Mouse (Mus musculus) right cerebral cortex, postnatal 25 days (tissue): ENCODE results near the gene Pgpep1.

Experiments
- DNase-seq: peaks from one replicate; pipeline ENCODE4 v3.0.0; 2022

Gene Pgpep1

DNA sequence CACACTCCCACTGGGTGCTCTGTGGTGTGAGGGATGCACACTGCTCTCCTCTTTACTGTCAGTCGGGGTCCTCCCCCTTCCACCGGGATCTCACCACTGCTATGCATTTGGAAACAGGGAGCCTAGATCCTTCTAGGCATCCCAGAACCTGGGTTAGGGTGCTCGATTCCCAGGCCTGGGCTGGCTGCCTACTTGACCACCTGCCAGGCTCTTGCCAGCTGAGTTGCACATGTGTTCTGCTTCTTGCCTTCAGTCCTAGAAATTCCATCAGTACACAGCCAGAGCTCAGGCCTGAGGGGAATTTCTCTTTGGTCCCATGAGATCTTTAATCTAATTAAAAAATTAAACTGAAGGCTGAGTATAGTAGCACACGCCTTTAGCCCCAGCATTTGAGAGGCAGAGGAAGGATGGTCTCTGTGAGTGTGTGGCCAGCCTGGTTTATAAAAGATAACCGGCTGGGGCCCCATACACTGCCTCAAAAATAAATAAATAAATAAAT is 29.8 kb upstream of the Pgpep1 start:
- no peak for DNase-seq

DNA sequence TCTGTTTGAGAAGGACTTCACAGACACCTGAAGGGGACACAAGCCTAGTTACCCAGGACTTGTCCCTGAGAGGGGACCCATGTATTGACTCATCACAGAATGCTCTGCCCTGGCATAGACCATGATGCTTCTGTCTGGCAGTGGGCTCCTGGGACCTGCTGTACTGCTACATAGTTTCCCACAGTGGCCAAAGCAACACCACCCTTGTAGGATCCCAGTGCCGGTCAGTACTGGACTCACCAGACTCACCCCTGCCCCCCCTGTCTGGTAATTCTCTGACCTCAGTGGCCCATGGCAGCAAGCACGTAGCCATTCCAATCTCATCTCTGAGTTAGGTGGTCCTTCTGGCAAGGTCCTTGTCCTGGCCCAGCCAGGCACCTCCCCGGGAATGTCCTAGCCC is 27.9 kb upstream of the Pgpep1 start:
- no peak for DNase-seq

DNA sequence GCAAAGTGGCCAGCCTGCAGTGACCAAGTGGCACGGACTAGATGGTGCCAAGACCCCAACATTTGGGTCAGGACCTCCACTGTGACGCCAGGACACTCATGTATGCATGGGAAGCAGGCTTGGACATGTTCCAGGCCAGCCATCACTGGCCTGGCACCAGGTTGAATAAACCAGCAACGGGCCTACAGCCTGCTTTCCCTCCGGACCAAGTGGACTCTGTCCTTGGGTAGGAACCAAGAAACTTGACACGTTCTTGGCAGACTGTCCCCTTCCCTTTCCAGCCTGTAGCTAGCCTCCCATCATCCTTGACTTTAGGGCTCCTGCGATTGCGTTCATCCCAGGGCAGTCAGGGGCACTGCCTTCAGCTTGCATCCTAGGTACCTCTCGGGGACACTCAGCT is 27.4 kb upstream of the Pgpep1 start:
- DNase-seq, result no peak

DNA sequence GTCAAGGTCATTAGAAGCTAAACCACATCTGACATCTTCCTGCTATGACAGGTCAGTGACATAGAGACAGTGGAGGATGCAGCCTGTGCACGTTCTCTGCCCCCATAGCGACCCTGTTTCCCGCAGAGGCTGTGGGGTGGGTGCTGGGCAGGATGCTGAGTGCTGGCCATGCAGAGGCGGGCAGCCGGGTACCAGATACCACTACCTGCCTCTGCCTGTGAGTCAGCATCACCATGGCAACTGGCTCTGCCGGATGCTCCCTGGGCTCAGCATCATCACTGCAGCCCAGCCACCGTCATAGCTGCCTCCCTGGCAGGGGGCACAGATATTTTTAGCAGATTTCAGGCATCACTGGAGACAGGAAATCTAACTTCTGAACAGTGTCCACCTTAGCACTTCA is 24.1 kb upstream of the Pgpep1 start:
- DNase-seq, result peak; percentile 87

DNA sequence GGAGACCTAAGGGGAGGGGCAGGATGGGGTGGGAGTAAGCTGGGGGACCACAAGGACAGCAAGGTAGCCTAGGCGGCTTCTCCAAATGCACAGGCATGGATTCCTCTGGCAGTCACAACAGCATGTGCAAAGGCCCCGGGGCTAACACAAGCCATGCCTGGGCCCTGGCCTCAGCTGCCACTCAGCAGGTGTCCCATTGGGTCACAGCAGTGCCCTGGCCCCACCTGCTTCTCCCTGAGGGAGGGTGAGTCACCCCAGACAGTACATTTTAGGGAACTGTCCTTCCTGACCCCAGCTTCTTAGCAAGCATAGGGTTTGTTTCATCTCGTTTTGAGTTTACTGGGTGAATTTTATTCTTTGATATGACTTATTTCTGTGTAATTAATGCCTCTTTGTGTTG is 22.5 kb upstream of the Pgpep1 start:
- DNase-seq, result no peak

DNA sequence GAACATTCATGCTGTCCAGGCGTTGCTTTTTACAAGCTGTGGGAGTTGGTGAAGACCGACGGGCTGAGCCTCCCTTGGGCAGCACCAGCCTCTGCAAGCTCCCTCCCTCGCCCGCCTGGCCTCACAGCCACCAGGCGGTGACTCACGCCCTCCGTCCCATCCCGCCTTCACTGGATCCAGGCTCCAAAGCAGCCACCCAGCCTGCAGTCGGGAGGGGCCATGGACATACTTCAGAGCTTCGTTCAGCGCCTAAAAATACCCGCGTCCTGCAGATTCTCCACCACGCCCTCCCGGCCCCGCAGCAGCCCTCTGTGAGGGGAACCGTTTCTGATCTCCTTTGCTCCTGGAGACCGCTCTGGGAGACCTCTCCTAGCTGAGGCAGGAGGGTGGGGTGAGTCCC is 22.0 kb upstream of the Pgpep1 start:
- peak; percentile 77 for DNase-seq

DNA sequence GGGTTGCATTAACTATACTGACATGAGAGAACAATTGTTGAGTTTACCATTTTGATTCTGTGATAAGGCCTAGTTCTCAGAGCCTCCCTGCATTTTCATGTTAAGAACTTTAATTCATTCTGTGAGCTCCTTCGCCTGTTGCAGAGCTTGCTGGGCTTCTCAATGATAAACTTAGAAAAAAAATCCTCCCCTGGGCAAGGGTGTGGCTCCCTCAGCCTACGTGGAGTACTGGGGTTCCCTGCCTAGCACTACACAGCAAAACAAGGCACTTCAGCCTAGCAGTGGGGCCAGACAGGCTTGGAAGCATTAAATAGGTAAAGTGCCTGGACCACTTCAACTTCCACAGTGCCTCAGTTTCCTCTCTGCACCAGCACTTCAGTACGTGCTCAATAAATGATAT is 21.2 kb upstream of the Pgpep1 start:
- no peak for DNase-seq

DNA sequence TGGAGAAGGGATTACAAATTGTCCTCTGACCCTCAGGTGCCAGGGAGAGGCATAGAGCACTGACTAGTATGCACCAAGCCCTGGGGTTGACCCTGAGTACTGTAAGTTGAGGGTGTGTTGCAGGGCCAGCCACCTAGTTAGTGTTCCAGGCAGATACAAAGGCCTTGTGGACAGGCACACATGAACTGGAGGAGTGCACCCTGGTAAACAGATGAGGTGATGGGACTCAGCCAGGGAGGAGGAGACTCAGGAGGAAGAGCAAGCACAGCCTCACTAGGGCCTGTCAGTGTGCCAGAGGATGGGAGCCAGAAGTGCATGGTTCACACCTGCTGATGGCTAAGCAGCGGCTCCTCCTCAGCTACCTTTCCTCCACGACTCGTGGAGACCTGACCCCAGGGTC is 19.9 kb upstream of the Pgpep1 start:
- no peak for DNase-seq

DNA sequence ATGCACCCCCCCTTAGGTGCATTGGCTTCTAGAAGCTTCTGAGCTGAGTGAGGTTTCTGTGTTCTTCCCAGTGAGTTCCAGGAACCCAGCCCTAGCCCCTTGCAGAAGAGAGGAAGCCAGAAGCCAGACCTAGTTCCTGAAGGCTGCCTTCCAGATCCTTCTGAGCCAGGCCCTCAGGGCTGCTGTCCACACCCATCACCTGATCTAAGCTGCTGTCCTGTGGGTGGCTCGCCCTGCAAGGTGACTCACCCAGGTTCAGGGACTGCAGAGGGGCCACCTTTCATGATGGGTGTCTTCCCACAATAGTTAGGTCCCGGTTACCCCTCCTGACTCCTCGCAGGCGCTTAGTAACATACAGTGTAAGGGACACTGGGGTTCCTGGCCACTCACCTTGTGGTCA is 19.2 kb upstream of the Pgpep1 start:
- no peak for DNase-seq

DNA sequence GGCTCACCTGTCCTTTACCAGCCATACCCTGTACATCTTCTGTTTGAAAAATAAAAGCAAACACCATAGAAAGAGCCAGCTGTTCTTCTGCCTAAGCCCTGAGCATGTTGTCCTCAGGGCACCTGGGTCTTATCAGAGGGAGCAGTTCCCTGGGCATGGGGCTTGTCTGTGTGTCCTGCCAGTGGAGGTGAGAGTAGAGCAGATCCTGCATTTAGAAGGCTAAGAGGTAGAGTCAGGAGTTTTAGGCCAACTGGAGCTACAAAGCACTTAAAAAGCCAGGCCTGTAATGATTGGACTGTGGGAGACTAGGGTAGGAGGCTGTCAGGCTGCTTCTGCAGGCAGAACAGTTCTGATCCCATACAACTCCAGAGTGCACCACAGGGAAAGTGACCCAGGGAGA is 18.5 kb upstream of the Pgpep1 start:
- DNase-seq, result no peak

DNA sequence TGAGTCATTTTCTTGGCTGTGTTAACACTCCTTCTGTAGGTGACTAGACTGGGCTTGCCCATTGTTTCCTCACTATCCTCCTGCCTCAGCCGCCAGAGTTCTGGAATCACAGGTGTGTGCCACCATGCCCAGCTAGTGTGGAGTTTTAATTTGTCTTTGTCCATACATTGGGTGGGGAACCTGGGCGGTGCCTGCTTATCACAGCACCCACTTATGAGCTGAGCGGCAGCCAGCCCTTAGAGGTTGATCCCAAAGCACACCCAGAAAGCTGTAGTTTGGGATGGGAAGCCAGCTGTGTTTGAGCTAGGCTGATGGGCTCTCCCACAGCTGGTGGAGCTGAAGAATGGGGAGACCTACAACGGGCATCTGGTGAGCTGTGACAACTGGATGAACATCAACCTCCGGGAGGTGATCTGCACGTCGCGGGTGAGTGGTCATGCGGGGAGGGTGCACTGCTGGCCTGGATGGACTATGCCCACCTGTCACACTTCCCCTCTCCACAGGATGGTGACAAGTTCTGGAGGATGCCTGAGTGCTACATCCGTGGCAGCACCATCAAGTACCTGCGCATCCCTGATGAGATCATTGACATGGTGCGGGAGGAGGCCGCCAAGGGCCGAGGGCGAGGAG is 17.4 kb upstream of the Pgpep1 start:
- DNase-seq, result no peak

DNA sequence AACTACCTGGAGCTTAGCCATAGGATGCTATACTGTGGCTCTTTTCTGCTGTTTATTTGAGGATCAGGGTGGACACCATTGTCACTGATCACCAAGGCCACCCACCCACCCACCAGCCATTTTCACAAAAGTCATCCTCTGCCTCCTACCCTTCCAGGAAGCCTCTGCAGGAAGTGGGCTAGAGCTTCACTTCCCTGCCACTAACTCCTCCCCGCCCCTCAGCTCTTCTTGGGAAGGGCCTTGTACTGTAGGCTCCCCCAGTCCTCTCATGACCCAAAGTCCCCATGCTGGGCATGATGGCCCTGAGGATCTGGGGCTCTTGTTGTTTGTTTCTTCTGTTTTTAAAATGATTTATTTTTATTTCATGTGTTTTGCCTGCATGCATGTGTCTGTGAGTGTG is 15.1 kb upstream of the Pgpep1 start:
- no peak for DNase-seq

DNA sequence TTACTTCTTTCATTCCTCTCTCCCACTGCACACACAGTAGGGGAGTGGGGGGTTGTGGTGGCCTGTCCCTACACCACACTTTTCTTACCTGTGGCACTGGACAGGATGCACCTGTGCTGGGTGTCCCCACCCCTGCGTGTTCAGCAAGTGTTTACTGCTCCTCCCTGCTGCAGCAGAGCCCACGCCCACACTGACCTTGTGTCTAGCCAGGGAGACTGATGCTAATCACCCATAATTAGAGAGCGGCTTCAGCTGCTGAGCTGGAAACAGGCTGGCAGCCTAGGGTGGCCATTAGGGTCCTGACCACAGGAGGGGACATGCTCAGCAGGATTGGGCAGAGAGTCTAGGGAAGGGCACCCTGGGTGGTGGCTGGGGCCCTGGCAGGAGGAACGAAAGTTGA is 14.5 kb upstream of the Pgpep1 start:
- DNase-seq, result no peak

DNA sequence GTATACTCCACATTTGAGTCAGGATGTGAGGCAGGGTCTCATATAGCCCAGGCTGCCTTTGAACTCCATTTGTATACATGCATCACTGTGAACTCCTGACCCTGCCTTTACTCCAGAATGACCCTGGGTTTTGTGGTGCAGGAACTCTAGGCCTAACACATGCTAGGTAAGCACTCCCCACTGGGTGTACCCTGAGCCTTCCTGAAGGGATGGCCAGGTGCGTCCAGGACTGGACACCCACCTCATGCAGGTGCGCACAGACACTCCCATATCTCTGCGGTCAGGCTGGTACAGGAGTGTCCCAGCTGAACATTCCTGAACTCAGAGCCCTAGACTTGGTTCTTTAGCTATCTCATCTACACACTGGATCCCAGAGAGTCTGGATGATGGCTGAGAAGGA is 13.9 kb upstream of the Pgpep1 start:
- DNase-seq, result no peak

DNA sequence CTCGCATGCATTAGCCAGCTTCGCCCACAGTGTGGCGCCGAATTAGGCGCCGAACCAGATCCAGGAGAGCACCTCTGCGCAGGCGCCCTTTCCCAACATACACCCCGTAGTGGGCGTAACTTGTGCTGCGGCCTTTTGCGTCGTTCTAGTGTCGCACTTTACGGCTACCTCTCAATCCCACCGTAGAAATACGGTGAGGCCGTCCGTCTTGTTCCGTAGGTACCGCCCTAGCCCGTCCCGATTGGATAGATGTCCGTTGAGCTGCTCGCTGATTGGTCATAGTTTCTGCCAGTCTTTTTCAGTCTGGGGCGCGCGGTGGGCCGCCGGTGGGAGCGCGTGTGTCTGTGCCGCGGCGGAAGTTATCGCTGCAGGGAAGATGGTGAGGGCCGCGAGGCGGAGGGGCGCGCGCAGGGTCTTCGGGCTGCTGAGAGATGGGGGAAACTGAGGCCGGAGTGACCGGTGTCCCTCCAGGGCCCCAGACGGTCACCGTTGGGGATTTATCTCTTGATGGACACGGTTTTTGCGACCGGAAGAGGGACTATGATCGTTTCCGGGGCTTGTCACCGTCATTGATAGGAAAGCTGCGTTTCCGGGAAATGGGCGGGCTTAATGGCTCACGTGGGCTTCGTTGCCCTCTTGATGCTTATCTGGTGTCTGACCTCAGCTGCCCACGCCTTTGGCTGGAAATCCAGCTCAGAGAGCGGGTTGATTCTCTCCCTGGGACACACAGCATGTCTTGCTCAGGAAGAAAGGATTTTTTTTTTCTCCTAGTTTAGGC is 13.1 kb upstream of the Pgpep1 start, which contains the start of gene Lsm4:
Gene Lsm4 (plus strand): TSS at position 170 of the 778 bp plus-strand sequence.
- DNase-seq, result peak; percentile 99

DNA sequence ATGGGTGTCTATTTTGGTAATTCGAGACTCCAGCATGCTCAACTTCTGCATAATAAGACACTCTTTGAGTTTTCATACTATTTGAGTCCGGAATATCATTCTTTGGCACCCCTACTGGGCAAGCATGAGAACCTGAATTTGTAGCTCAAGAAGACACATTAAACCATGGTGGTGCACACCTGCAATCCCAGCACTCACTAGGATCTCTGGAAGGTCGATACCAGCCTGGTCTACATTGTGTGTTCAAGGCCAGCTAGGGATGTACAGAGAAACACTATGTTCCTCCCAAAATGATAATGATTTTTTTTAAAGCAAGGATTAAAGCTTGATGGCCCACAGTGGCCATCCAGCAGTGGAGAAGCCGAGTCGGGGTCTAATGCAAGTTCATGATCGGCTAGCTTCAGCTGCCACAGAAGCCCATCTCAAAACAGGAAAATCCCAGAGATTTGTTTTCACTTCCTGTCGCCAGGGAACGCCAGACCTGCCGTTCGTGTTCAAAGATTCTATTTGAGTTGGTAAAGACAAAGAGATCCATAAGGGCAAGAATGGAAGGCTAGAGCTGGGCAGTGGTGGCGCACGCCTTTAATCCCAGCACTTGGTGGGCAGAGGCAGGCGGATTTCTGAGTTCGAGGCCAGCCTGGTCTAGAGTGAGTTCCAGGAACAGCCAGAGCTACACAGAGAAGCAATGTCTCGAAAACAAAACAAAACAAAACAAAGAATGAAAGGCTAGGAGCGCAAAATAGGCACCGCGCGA is 12.3 kb upstream of the Pgpep1 start:
- no peak for DNase-seq

DNA sequence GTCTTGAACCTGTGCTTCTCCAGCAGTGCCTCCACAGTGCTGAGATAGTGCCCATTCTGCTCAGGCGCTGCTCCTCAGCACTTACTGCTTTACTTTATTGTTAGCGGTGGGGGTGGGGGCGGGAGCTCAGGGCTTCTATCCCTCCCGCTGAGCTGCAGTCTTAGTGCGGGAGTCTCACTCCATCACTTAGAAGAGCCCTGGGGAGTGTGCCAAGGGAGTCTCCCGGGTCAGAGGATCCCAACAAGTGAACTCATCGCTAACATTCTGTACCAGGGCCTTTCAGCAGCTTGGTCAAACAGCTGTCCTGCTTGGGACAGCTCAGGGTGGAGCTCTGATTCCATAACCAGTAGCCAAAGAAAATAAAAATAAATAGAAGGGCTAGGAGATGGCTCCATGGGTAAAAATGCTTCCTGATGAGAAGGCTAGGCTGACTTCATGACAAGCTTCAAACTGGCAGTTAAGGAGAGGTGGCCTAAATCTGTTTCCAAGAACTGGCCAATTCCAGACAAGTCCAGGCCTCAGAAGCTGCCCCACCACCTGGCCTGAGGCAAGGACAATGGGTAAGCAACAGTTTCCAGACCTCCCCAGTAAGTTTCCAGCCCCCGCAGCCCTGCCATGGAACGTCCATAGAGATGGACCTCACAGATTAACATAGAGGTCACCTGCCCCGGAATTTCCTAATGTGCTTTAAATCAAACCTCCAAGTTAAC is 11.6 kb upstream of the Pgpep1 start:
- no peak for DNase-seq

DNA sequence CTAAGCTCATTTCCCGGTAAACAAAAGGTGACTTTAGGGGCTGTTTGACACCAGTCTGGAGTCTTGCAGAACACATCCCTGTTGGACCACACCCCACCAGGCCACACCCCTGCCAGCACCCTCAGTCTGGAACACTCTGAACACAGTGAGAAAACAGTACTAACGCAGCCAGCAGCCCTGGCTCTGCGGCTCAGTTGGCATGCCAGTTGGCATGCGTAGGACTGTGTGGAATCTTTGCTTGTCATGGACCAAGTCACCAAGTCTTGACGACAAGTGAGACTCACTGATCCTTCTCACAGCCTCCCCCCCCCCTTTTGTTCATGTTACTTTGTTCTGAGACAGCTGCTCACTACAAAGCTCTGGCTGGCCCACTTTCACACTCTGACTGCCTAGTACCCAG is 6.9 kb upstream of the Pgpep1 start:
- no peak for DNase-seq

DNA sequence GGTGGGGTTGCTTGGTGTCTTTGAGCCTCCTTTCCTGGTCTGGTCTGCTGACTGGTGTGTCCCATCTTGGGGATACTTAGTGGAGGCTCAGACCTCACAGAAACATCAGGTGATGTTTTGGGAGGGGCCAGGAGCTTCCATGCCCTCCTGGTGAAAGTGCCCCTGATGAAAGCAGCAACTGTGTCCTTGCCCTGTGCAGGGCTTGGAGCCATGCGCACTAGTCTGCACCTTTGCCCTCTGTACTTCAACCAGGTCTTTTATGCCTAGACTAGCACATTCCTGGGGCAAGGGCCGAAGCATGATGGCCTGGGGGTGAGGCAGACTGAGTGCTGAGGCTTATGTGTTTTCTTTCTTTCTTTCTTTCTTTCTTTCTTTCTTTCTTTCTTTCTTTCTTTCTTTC is 5.4 kb upstream of the Pgpep1 start:
- DNase-seq, result no peak

DNA sequence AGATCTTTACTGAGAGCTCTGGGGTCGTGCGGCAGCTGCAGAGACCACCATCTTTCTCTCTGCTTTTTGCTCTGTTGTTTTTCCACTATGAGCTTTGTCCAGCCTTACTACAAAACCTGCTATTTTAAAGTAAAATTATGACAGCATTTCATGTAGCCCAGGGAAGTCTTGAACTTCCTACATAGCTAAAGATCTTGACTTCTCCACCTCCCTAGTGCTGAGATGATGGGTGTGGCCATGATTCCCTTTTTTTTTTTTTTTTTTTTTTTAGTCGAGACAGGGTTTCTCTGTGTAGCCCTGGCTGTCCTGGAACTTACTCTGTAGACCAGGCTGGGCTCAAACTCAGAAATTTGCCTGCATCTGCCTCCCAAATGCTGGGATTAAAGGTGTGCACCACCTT is 4.4 kb upstream of the Pgpep1 start:
- no peak for DNase-seq

DNA sequence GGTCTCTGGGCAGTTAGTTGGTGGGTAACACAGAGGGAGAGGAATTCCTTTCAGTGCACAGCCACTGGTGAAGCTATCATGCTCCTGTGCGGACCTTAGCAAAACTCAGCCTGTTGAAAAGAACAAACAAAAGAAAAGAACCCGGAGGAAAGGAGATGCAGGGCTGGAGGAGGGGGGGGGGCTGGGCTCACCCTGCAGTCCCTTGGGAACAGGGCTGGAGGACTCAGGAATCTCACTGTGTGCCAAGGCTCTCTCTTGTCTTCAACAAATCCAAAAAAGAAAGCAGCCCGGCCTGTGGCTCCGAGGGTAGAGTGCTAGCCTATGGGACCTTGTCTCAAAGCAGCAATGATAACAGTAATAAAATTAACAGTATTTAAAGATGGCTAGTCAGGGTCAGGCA is 3.5 kb upstream of the Pgpep1 start:
- DNase-seq, result no peak

DNA sequence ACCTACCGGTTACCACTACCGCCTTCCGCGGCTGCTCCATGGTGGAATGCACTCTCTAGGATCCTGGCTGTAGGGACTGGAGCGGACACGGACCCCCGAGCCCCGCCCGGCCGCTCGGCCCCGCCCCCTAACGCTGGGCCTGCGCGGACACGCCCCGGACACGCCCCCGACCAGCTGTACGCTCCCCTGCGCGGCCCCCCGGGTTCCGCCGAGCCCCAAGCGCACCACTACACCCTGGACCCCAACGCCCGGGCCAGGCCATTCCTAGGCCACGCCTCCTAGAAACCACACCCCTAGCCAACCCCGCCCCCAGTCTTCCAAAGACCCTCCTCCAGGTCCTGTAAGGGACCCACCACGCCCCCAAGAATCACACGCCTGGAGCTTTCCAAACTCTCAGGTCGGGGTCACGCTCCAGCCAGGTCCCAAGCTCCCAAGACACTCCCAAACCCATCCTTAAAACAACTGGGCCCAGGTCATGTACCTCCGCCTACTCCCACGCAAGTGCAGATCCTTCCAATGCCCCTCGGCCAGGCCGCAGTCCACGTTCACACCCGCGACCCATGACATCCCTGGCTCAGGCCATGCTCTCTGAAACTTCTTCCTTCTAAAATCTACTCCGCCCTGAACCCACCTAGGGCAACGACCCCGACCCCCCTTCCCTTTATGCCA is 450 bp downstream of the Pgpep1 start:
- DNase-seq, result peak; percentile 73
